Mouse (Mus musculus) neural tube, embryonic 15.5 days (tissue): ENCODE measurements at regions not wholly inside any gene's neighbourhood (a gene's known extent, or its start where the extent isn't known, plus 50 kb on each side); places are given as distances from the start of the nearest gene placed in this dataset.

Source experiments
- ATAC-seq: fragments of 200-750 bp; cut with Nextera tagmentation; 2 replicates; pipeline ENCODE4 v1.8.0; 2017; ENCODE audit warnings: mild to moderate bottlenecking, moderate TSS enrichment, moderate library complexity; ENCODE audit not compliant: low FRiP score
- H3K27ac ChIP-seq: fragments of 300-500 bp; sonication (generic); replicated peaks from 2 replicates; pipeline ENCODE4 v1.5.1; 2015; ENCODE audit warnings: mild to moderate bottlenecking, inconsistent platforms
- H3K27me3 ChIP-seq: fragments of 300-500 bp; sonication (generic); replicated peaks from 2 replicates; pipeline ENCODE4 v1.6.1; 2015; ENCODE audit warnings: inconsistent platforms
- H3K36me3 ChIP-seq: fragments of 300-500 bp; sonication (generic); 2 replicates; pipeline ENCODE4 v1.6.1; 2015; ENCODE audit warnings: inconsistent platforms
- H3K4me1 ChIP-seq: fragments of 300-500 bp; sonication (generic); 2 replicates; pipeline ENCODE4 v1.6.1; 2015; ENCODE audit warnings: inconsistent platforms
- H3K4me2 ChIP-seq: fragments of 300-500 bp; sonication (generic); 2 replicates; pipeline ENCODE4 v1.6.1; 2015; ENCODE audit warnings: inconsistent platforms, mild to moderate bottlenecking, moderate library complexity
- H3K4me3 ChIP-seq: fragments of 300-500 bp; sonication (generic); replicated peaks from 2 replicates; pipeline ENCODE4 v1.5.1; 2015; ENCODE audit warnings: mild to moderate bottlenecking, inconsistent platforms
- H3K9ac ChIP-seq: fragments of 300-500 bp; sonication (generic); replicated peaks from 2 replicates; pipeline ENCODE4 v1.6.1; 2015; ENCODE audit warnings: mild to moderate bottlenecking, inconsistent platforms
- H3K9me3 ChIP-seq: fragments of 300-500 bp; sonication (generic); replicated peaks from 2 replicates; pipeline ENCODE4 v1.6.1; 2016; ENCODE audit warnings: inconsistent platforms
- WGBS: fragments of 180-500 bp; shearing (Covaris S2); methylation state at CpG from one replicate; pipeline ENCODE4 v1.1.7; 2015; ENCODE audit warnings: mixed read lengths; 5-methylcytosine and 5-hydroxymethylcytosine counted together

DNA sequence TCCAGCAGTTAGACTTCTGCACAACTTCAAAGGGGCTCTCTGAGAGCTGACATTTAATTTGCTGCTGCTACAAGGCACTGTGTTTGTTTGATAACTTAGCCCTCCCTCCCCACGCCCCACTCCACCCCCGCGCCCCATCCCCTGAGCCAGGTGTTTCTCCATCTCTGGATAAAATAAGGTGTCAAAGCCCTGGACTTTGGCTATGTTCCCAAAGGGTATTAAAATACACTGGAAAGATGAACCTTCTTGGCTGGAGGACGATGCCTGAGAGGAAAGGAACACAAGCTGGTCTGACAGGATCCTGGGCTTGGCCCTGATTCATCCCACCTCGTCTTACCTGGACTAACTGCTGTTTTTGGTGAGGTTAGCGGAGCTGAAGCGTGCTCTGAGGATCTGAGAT, 80.5 kb upstream of the Tsc22d2 start:
- ATAC-seq: no peak
- no peak overlapping the region for H3K9ac ChIP-seq
- 0 out of 2 replicates have a peak, but pooled peaks cover 2% of the 10 kb centered on the region for H3K4me1 ChIP-seq
- H3K27ac ChIP-seq: no peak overlapping the region
- no peaks in the 10 kb centered on the region for H3K36me3 ChIP-seq
- H3K4me2 ChIP-seq: no peak overlapping the region
- H3K27me3 ChIP-seq: no peaks in the 10 kb centered on the region
- WGBS: 70% methylated on average over 7 of the region's 7 CpGs
- no peaks in the 10 kb centered on the region for H3K9me3 ChIP-seq
- H3K4me3 ChIP-seq: no peak overlapping the region

DNA sequence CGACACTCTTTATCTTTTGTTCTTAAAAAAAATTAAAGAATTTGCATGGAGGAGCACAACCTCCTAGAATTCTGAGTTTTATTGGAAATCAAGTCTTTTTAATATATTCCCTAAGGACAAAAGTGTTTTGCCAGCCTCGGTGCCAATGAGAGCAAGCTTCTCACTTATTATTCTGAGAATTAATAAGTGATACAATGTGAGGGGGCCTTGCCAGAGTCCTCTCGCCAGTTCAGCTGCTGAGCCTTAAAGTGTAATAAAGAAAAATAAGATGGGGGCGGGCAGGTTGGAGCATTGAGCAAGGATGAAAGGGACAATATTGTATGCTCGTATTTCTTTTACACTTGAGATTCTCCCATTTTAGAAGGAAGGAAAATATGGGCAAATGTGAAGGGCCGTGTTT, 79.2 kb upstream of the Tsc22d2 start:
- no peak for ATAC-seq
- 64% methylated on average over 6 of the region's 6 CpGs for WGBS

DNA sequence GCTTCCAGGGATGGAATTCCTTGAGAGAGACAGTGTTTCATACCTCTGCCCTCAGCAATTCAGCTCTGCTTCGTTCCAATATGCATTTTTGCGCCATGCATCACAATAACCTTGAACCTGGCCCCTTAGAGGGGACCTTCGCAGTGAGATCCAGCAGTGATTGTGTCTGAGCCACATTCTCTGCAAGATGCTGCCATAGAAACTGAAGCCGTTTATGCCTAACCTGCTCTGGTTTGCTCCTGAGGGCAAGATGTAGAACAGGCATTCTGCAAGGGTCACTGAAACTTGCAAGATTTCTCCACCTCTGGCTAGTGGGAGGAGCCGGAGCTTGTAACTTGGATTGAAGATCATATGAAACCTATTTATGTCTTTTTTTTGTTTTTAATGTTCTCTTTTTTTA, 78.4 kb upstream of the Tsc22d2 start:
- ATAC-seq: no peak
- WGBS: 47% methylated on average over 5 of the region's 5 CpGs

More for the DNA sequence above, 79.2 kb upstream of the Tsc22d2 start:
- 0 out of 2 replicates have a peak, but pooled peaks cover 2% of the 10 kb centered on the region for H3K4me1 ChIP-seq
- H3K27ac ChIP-seq: no peak overlapping the region
- no peak overlapping the region for H3K9ac ChIP-seq
- no peaks in the 10 kb centered on the region for H3K36me3 ChIP-seq
- H3K9me3 ChIP-seq: no peaks in the 10 kb centered on the region
- H3K4me3 ChIP-seq: no peak overlapping the region
- no peak overlapping the region for H3K4me2 ChIP-seq
- no peaks in the 10 kb centered on the region for H3K27me3 ChIP-seq

DNA sequence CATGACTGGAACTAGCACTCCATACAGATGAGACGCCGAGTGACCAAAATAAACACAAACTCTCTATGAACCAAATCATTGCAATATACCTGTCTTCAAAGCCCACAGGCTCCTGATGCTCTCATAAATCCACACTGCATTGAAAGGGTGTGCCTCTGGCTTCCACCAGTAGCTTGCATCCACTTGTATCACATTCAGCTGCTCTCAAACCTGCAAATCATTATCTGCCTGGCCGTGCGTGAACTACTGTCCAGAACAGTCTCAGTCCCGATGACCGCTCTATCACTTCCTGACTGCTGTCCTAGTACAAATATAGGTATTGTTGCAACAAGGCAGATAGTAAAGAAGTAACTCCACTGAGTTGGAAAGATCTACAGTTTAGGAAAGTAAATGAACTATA, 77.9 kb upstream of the Tsc22d2 start:
- 86% methylated on average over 6 of the region's 6 CpGs for WGBS
- no peaks in the 10 kb centered on the region for H3K36me3 ChIP-seq
- no peak for ATAC-seq

More for the DNA sequence above, 78.4 kb upstream of the Tsc22d2 start:
- H3K9ac ChIP-seq: no peak overlapping the region
- no peak overlapping the region for H3K27ac ChIP-seq
- H3K36me3 ChIP-seq: no peaks in the 10 kb centered on the region
- no peaks in the 10 kb centered on the region for H3K9me3 ChIP-seq
- no peak overlapping the region for H3K4me3 ChIP-seq
- H3K27me3 ChIP-seq: no peaks in the 10 kb centered on the region
- 0 out of 2 replicates have a peak, but pooled peaks cover 2% of the 10 kb centered on the region for H3K4me1 ChIP-seq
- H3K4me2 ChIP-seq: no peak overlapping the region

DNA sequence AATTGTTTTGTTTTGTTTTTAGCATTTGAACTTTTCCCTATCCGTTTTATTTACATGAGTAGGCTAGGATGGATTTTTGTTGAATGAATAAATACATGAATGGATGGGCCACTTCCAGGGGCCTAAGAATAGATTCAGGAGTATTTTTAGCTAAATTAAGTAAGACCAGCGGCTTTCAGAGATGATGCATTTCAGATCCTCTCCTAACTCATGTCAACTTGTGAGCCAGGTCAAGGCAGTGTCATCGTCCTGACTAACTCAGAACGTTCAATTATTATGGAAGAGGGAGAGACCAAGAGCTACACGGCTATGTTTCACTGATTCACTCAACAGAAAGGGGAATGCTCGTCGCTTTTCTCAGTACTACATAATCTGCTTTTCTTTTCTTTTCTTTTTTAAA, 75.5 kb upstream of the Tsc22d2 start:
- Histone ChIP-seq H3K4me1 (0 out of 2 replicates have a peak, but pooled peaks cover 2% of the 10 kb centered on the region), H3K36me3 (no peaks in the 10 kb centered on the region), H3K27me3 (no peaks in the 10 kb centered on the region), H3K9me3 (no peaks in the 10 kb centered on the region), H3K4me3 (no peak overlapping the region), H3K9ac (no peak overlapping the region), H3K27ac (no peak overlapping the region), H3K4me2 (no peak overlapping the region)
- 89% methylated on average over 7 of the region's 7 CpGs for WGBS
- no peak for ATAC-seq

More for the DNA sequence above, 77.9 kb upstream of the Tsc22d2 start:
- Histone ChIP-seq H3K27me3 (no peaks in the 10 kb centered on the region), H3K4me1 (0 out of 2 replicates have a peak, but pooled peaks cover 2% of the 10 kb centered on the region), H3K4me3 (no peak overlapping the region), H3K9ac (no peak overlapping the region), H3K27ac (no peak overlapping the region), H3K9me3 (no peaks in the 10 kb centered on the region), H3K4me2 (no peak overlapping the region)

DNA sequence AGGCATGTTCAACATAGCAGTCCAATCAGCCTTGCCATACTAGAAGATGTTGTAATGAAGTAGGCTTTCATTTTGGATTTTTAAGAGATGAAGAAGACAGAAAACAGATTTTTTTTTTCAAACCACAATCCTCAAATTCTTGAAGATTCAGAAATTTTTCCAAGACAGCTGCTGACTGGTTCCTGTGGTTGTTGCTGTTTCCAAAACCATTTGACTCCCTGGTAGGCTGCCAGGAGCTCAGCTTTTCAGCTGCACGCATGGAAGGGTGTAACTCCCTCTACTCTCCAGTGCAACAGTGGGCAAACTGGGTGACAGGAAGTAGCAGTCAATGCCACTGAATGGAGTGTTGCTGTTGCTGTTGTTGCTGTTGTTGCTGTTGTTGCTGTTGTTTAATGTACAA, 72.4 kb upstream of the Tsc22d2 start:
- no peak overlapping the region for H3K9ac ChIP-seq
- H3K36me3 ChIP-seq: no peaks in the 10 kb centered on the region
- H3K4me2 ChIP-seq: no peak overlapping the region
- no peaks in the 10 kb centered on the region for H3K9me3 ChIP-seq
- H3K4me1 ChIP-seq: no peaks in the 10 kb centered on the region
- no peak for ATAC-seq
- H3K4me3 ChIP-seq: no peak overlapping the region
- WGBS: 91% methylated on average over 1 of the region's 1 CpGs
- H3K27me3 ChIP-seq: no peaks in the 10 kb centered on the region
- no peak overlapping the region for H3K27ac ChIP-seq

DNA sequence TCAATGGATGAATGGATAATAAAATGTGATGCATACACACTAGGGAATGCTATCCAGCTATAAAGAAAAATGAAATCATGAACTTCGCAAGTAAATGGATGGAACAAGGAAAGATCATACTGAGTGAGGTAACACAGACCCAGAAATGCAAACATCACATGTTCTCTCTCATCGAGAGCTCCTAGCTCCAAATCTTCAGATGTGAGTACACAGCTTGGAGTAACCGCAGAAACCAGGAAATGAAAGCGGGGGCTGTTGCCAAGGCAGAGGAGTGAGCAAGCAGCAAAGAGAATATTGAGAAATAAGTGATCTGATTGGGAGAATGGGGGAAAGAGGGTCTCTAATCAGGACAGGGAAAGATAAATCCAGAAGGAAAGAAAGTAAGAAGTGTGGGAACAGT, 52.0 kb upstream of the Tsc22d2 start:
- H3K27ac ChIP-seq: no peak overlapping the region
- H3K9me3 ChIP-seq: no peaks in the 10 kb centered on the region
- H3K27me3 ChIP-seq: no peaks in the 10 kb centered on the region
- WGBS: 88% methylated on average over 4 of the region's 4 CpGs
- no peak for ATAC-seq
- H3K4me1 ChIP-seq: no peaks in the 10 kb centered on the region
- H3K36me3 ChIP-seq: no peaks in the 10 kb centered on the region
- H3K4me2 ChIP-seq: no peak overlapping the region
- no peak overlapping the region for H3K4me3 ChIP-seq
- H3K9ac ChIP-seq: no peak overlapping the region

DNA sequence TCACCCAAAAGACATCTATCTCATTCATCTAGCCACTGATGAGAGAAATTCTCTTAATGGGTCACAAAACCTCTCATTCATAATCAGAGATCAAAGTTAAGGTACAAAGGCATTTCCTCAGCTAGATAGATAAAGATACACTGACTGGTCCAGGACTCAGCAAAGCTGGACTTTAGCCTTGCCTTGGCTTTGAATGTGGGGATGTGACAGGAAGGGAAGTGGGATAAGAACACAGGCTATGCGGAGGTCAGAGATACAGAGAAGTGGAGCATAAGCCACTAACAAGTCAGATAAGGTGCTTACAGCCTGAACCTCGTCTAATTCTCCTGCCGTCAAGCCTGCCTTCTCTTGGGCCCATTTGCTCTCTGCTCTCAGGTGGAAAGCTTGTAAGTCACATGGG, 50.0 kb upstream of the Tsc22d2 start:
- Histone ChIP-seq H3K27ac (no peak overlapping the region), H3K9me3 (no peaks in the 10 kb centered on the region), H3K4me2 (no peak overlapping the region), H3K36me3 (no peaks in the 10 kb centered on the region), H3K4me3 (no peak overlapping the region), H3K9ac (no peak overlapping the region), H3K4me1 (no peaks in the 10 kb centered on the region), H3K27me3 (no peaks in the 10 kb centered on the region)
- ATAC-seq: no peak
- WGBS: 84% methylated on average over 3 of the region's 3 CpGs
